Mouse (Mus musculus): ENCODE measurements around the gene Polr2l. TPM values are rescaled to one million over a fixed set of nuclear protein-coding genes. Genes with fewer than 3 reads are reported as not detected.

The Polr2l gene
- 90.7 and 143 TPM in 2 replicates for polyA plus RNA-seq (2012; rRNA removed)

DNA sequence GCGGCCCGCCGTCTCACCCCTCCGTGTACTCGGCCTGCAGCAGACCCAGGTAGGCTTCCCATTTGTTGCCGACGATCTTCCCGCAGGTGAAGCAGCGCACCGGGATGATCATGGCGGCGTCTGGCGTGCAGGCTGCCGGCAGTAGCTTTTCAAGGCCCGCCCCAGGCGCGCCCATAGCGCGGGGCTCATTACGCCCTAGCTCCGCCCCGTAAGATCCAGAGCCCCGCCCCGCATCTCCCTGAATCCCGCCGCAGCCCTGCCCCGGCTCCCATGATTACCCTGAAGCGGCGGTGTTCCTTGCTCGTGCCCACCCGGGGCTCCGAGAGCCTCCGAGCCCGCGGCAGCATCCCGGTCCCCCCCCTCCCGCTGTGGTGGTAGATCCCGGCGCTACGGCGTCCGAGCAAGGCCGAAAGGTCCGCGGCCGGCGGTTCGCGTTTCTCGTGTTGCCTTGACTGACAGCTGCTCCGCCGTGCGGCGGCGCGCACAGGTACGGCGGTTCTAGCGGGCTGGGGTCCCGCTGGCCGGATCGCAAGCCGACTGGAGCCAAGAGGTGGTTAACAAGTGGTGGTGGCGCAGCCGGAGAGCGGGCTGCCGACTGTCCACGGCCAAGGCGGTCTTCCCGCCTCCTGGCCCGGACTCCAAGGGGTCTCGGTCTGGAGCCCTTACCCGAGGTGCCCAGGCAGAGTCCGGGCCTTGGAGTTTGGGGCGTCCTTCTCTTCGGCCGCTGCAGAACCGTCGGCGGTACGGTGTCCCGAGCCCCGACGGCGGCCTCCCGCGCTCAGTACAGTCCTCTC lies at the start of gene Polr2l, which contains the start of gene Tspan4:
Gene Polr2l (minus strand): TSS at position 122 of the 794 bp plus-strand sequence.
Gene Tspan4 (plus strand): TSS at position 230 of the 794 bp plus-strand sequence.

DNA sequence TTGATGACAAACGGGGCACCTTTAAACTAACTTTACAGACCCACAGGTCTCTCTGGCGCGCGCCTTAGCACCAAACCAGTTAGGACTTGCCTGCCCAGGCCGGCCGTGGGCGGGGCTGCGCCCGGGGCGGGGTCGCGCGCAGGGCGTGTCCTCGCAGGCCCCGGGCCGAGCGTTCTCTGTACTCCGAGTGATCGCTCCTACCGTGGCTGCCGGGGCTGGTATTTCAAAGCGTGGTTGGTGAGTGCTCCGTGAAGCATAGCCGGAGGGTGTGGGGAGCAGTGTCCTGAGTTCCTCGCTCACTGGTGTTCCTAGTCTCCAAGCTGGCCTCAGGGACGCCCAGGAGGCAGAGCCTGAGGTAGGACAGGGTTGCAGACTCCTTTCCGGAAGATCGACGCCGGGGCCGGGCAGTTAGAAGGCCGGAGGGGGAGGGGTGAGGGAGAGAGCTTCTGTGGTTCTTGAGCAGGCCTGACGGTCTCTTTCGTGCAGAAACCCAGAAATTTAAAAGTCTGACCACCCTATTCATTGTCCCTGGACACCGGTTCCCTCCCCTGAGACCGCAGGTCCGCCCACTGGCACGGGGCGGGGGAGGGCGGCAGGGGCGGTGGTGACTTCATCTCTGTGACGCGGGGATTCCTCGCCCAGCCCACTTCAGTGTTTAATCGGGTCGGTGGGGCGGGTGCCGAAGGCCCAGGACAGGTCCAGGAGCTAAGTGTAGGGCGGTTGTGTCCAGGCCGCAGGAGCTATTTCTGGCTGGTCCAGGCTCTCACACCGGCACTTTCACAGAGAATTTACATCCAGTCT lies 7.5 kb downstream of the Polr2l start, which contains the start of gene Cd151:
Gene Cd151 (plus strand): TSS at position 163 of the 801 bp plus-strand sequence.

DNA sequence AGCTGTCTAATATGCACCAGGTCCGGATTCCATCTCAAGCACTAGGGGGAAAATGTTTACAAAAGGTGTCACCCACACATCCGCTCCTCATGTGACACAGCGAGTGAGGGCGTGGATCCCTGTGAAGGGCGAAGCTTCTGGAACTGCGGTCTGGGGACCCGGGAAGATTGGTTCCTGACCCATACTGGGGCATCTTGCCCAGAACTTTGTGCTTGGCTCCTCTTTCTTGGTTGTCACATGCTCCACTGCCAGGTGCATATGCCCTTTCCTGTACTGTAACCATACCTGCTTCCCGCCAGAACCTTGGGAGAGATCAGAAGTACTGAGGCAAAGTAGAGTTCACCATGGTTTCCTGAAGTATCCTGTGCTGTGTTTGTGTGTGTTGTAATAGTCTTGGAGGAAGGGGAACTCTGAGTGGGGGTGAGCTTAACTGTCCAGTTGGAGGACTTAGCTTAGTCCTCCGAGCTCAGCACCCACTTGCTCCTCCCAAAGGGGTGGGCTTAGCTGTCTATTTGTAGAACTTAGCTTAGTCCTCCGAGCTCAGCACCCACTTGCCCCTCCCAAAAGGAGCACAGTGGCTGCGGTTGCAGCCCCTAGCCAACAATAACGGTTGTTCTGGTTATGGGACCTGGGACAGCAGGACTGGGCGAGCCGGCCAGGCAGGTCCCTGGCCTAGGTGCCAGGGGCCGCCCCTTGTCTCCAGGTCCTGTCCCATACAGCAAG lies 14.4 kb downstream of the Polr2l start, which contains the start of gene Cracr2b:
Gene Cracr2b (plus strand): TSS at position 704 of the 723 bp plus-strand sequence.

DNA sequence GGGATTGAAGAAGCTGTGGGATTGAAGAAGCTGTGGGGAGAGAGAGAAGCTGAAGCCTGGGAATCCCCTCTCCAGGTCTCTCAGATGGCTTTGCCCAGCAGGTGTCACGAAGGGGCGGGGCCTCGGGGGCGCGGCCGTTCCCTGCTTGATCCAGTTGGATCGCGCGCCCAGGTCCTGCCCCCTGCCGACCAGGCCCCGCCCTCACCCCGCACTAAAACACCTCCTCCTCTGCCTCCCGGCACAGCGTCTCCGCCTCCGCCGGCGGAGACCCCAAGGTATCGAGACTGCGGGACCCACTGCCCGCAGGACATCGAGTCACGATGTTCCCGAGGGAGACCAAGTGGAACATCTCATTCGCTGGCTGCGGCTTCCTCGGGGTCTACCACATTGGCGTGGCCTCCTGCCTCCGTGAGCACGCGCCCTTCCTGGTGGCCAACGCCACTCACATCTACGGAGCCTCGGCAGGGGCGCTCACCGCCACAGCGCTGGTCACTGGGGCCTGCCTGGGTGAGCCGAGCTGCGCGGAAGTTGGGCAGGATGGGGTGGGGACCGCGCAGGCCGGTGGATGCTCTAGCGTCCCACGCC lies 19.9 kb downstream of the Polr2l start, which contains the start of gene Pnpla2:
Gene Pnpla2 (plus strand): TSS at position 232 of the 585 bp plus-strand sequence.

GRCm38 (mm10) chr7:141447110-141447991 lies 27.6 kb downstream of the Polr2l start, which contains the start of gene Rplp2:
Rplp2 (plus strand) TSS chr7:141447370.

DNA sequence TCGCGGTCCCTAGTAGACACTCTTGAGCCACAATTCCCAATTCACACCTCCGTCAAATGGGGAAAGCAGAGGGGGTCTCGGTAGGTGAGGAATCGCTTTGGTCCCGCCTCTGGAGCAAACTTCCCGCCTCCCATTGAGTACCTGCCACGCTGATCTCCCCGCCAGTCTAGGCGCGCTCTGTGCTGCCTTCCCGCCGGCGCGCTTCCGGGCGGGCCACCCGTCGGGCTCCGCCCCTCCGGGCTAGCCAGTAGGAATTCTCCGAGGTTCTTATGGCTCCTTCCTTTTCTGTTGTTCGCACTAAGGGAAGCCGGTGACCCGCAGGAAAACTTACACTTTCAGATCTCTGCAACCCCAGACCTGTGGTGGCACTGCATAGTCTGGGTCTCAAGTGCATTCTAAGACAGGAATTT lies 31.1 kb downstream of the Polr2l start, which contains the start of gene Pidd1:
Gene Pidd1 (minus strand): TSS at position 198 of the 410 bp plus-strand sequence.

DNA sequence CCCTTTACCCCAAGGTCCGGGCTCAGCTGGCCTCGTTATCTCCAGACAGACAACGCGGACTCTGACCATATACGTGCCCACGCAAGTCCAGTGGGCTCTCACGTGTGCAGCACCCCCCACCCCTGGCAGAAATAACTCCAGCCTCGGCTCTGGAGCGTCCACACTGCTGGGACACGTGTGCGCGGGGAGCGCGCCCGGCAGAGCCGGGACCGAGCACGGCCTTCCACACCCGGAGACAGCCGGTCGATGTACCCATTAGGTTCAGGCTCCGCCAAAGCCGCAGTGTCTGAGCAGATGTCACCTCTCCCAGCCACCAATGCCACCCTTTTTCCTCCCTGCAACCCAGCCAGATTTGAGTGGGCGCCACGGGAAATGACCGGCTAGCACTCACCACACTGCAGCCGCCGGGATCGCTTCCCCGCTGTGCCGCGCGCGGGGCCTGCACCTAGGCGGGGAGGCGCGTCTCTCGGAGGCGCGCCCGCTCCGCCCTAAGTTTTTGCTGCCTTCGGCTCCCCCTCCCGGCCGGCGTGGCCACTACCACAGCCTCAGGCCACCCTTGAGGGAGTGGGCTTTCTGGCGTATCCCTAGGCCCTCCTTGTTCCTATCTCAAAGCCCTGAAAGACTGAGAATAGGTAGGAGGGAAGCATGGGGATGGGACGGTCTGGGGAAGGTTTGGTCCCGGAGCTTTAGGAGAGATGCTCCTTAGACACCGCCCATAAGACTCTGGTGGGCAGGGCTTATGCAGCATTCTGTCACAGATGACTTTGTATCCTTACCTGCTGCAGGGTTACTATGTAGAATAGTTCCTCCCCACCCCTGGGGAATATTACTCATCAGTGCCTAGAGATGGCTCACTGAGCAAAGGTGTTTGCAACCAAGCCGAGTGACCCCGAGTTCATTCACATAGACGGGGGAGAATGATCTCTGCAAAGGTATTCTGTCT lies 37.5 kb downstream of the Polr2l start, which contains the start of gene Slc25a22:
Gene Slc25a22 (minus strand): TSS at position 715 of the 943 bp plus-strand sequence.

DNA sequence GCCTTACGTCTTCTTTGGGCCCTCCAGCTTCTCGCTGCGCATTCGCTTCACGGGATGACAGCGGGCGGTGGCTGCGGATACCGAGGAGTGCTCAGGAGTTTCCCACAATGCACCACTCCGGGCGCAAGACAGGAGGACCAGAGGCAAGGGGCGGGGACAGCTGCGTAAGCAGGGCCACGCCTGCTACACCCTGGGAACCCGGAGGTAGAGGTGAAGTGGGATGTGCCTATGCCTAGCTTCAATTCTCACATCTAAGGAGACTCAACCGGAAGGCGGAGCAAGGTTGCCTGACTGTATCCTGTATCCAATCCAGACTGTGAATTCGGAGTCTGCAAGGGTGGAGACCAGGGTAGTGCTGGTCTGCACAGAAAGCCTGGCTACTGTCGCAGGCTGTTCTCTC lies 45.6 kb downstream of the Polr2l start, which contains the start of gene Cend1:
Gene Cend1 (minus strand): TSS at position 182 of the 400 bp plus-strand sequence.

Other genes with a start within 250 kb of the Polr2l start
- gene Phrf1, start 246.3 kb downstream of the Polr2l start, polyA plus RNA-seq (2012; rRNA removed), result 22.2 and 24.8 TPM in 2 replicates
- 57.8 and 77.3 TPM in 2 replicates for gene Irf7, start 208.7 kb downstream of the Polr2l start, polyA plus RNA-seq (2012; rRNA removed)
- 1.2 and 1.6 TPM in 2 replicates for gene Cdhr5, start 198.3 kb downstream of the Polr2l start, polyA plus RNA-seq (2012; rRNA removed)
- 15.3 and 19.9 TPM in 2 replicates for gene Sct, start 196.0 kb downstream of the Polr2l start, polyA plus RNA-seq (2012; rRNA removed)
- 22.0 and 22.8 TPM in 2 replicates for gene Drd4, start 183.1 kb downstream of the Polr2l start, polyA plus RNA-seq (2012; rRNA removed)
- 26.5 and 30.5 TPM in 2 replicates for gene Deaf1, start 147.4 kb downstream of the Polr2l start, polyA plus RNA-seq (2012; rRNA removed)
- 39.0 and 45.8 TPM in 2 replicates for gene Tmem80, start 147.4 kb downstream of the Polr2l start, polyA plus RNA-seq (2012; rRNA removed)
- 20.8 and 24.1 TPM in 2 replicates for gene Eps8l2, start 136.3 kb downstream of the Polr2l start, polyA plus RNA-seq (2012; rRNA removed)
- 165 and 186 TPM in 2 replicates for gene Taldo1, start 82.9 kb downstream of the Polr2l start, polyA plus RNA-seq (2012; rRNA removed)
- 109 and 117 TPM in 2 replicates for gene Gatd1, start 61.0 kb downstream of the Polr2l start, polyA plus RNA-seq (2012; rRNA removed)
- gene Cend1, start 45.6 kb downstream of the Polr2l start, polyA plus RNA-seq (2012; rRNA removed), result 0.26 and 0.55 TPM in 2 replicates
- 105 and 114 TPM in 2 replicates for gene Slc25a22, start 37.2 kb downstream of the Polr2l start, polyA plus RNA-seq (2012; rRNA removed)
- gene Pidd1, start 31.1 kb downstream of the Polr2l start, polyA plus RNA-seq (2012; rRNA removed), result 18.9 and 28.4 TPM in 2 replicates
- gene Rplp2, start 27.8 kb downstream of the Polr2l start, polyA plus RNA-seq (2012; rRNA removed), result 775 and 918 TPM in 2 replicates
- 237 and 253 TPM in 2 replicates for gene Pnpla2, start 19.9 kb downstream of the Polr2l start, polyA plus RNA-seq (2012; rRNA removed)
- 69.1 and 83.9 TPM in 2 replicates for gene Cracr2b, start 14.0 kb downstream of the Polr2l start, polyA plus RNA-seq (2012; rRNA removed)
- 818 and 883 TPM in 2 replicates for gene Cd151, start 7.7 kb downstream of the Polr2l start, polyA plus RNA-seq (2012; rRNA removed)
- 331 and 388 TPM in 2 replicates for gene Tspan4, start 108 bp upstream of the Polr2l start, polyA plus RNA-seq (2012; rRNA removed)
- 43.5 and 47.7 TPM in 2 replicates for gene Chid1, start 64.7 kb upstream of the Polr2l start, polyA plus RNA-seq (2012; rRNA removed)
- gene Ap2a2, start 87.0 kb upstream of the Polr2l start, polyA plus RNA-seq (2012; rRNA removed), result 38.0 and 45.4 TPM in 2 replicates
- gene Muc6, start 180.2 kb upstream of the Polr2l start, polyA plus RNA-seq (2012; rRNA removed), result 0.06 and 0.20 TPM in 2 replicates
- gene Muc2, start 215.2 kb upstream of the Polr2l start, polyA plus RNA-seq (2012; rRNA removed), result 0.35 and 1.1 TPM in 2 replicates

All from ovary, adult 2 months (tissue).